Mouse (Mus musculus) heart, postnatal 0 days (tissue): Measurements from ENCODE around the gene Gabrr2. TPM values are rescaled to one million over a fixed set of nuclear protein-coding genes. Genes with fewer than 3 reads are reported as not detected.
A peak's percentile ranks its signal among the peaks of the same experiment; 100 is the strongest.
"Not testable (repeated sequence)": the region's sequence is repeated elsewhere in the genome, so short reads cannot be mapped to it uniquely, and the experiment has no call there.

ENCODE experiments used
- ATAC-seq: fragments of 200-750 bp; cut with Nextera tagmentation; 2 replicates; pipeline ENCODE4 v1.8.0; 2017; ENCODE audit warnings: low read depth, moderate number of reproducible peaks, moderate library complexity; ENCODE audit not compliant: insufficient read depth
- DNase-seq: peaks from one replicate; pipeline ENCODE4 v3.0.0-alpha.2; 2016; ENCODE audit warnings: low spot score
- H3K27ac ChIP-seq: fragments of 300-500 bp; sonication (generic); 2 replicates; pipeline ENCODE4 v1.5.1; 2014; ENCODE audit warnings: low read depth, mild to moderate bottlenecking
- H3K27me3 ChIP-seq: fragments of 300-500 bp; sonication (generic); 2 replicates; pipeline ENCODE4 v1.6.1; 2014; ENCODE audit warnings: low read length, mixed read lengths; ENCODE audit not compliant: control insufficient read depth, insufficient read depth
- H3K36me3 ChIP-seq: fragments of 300-500 bp; sonication (generic); replicated peaks from 2 replicates; pipeline ENCODE4 v1.6.1; 2014; ENCODE audit warnings: low read length, mixed read lengths; ENCODE audit not compliant: control insufficient read depth, insufficient read depth
- H3K4me1 ChIP-seq: fragments of 300-500 bp; sonication (generic); 2 replicates; pipeline ENCODE4 v1.6.1; 2014; ENCODE audit warnings: antibody characterized with exemption; ENCODE audit not compliant: control insufficient read depth, insufficient read depth
- H3K4me2 ChIP-seq: fragments of 300-500 bp; sonication (generic); 2 replicates; pipeline ENCODE4 v1.6.1; 2014; ENCODE audit warnings: low read depth, mild to moderate bottlenecking, low read length, moderate library complexity
- H3K4me3 ChIP-seq: fragments of 300-500 bp; sonication (generic); 2 replicates; pipeline ENCODE4 v1.5.1; 2014; ENCODE audit warnings: low read depth, low read length
- H3K9ac ChIP-seq: fragments of 300-500 bp; sonication (generic); replicated peaks from 2 replicates; pipeline ENCODE4 v1.6.1; 2014; ENCODE audit warnings: low read depth, low read length, mixed read lengths
- H3K9me3 ChIP-seq: fragments of 300-500 bp; sonication (generic); replicated peaks from 2 replicates; pipeline ENCODE4 v1.6.1; 2016; ENCODE audit warnings: low read length; ENCODE audit not compliant: control insufficient read depth
- CTCF ChIP-seq: IDR thresholded peaks from 2 replicates; pipeline ENCODE4 v1.5.1; 2016; ENCODE audit warnings: antibody characterized with exemption, control low read depth, low read depth
- EP300 ChIP-seq: IDR thresholded peaks from 2 replicates; pipeline ENCODE4 v1.6.1; 2016; ENCODE audit warnings: antibody characterized with exemption, low read depth
- WGBS: fragments of 180-500 bp; shearing (Covaris S2); extraction: QIAGEN DNeasy Blood & Tissue Kit; methylation state at CpG from one replicate; pipeline ENCODE4 v1.1.7; 2014; 5-methylcytosine and 5-hydroxymethylcytosine counted together
- polyA plus RNA-seq: library from polyadenylated mRNA; unstranded; fragments of >200 nt; fragmentation: Nextera tagmentation; extraction: Ambion mirVana; gene quantifications from 2 replicates; pipeline ENCODE4 v1.2.1, GENCODE M21; 2015
- total RNA-seq: library from RNA; depleted of rRNA; stranded (reverse); fragments of >200 nt; gene quantifications from 2 replicates; pipeline ENCODE4 v1.2.3, GENCODE M21; 2014; ENCODE audit warnings: low replicate concordance

Gene Gabrr2
- total and polyA plus RNA-seq, 2 experiments from 2014 or later, result not detected

DNA sequence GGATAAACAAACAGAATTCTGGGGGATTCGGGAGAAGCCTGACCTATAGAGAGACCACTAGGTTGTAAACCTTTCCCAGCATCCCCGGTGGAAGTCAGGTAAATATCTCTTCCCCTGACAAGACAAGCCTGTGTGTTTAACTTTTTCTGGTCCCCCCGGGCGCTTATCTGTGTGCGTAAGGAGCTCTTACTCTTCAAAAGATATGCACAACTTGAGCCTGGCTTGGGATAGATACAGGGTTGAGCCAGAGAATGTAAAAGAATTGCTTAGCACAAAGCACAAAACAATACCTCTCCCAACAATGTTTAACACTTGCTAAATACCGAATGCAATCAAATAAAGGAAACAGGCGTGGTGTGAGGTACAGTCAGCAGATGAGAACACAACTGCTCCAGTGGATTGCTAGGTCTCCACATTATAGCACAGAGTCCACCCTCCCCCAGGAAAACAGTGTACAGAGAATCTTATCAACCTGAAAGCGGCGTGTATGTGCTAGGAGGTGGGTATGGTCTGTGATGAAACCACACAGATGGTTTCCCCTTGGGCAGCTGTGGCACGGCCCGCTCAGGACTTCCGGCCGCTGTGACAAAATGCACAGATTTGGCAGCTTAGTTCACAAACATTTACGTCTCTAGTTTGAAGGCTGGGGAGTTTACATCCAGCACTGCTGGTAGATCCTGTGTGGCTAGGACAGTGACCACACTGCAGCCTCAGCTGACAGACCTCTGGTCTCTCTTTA lies 47.1 kb downstream of the Gabrr2 start:
- H3K36me3 ChIP-seq, result no peaks in the 10 kb centered on the region
- no peaks in the 10 kb centered on the region for H3K27me3 ChIP-seq
- H3K9ac ChIP-seq, result no peak overlapping the region
- no peak overlapping the region for H3K4me3 ChIP-seq
- 50% methylated on average over 14 of the region's 14 CpGs for WGBS
- no peaks in the 10 kb centered on the region for H3K4me1 ChIP-seq
- DNase-seq (no peak), ATAC-seq (no peak)
- no peaks in the 10 kb centered on the region for H3K9me3 ChIP-seq
- no peak overlapping the region for H3K4me2 ChIP-seq
- TF ChIP-seq CTCF (no peak), EP300 (no peak)
- H3K27ac ChIP-seq, result no peak overlapping the region

GRCm38 (mm10) chr4:33110845-33111244 lies 48.0 kb downstream of the Gabrr2 start:
- no peak overlapping the region for H3K9ac ChIP-seq
- DNase-seq (no peak), ATAC-seq (no peak)
- H3K36me3 ChIP-seq, result no peaks in the 10 kb centered on the region
- TF ChIP-seq CTCF (no peak), EP300 (no peak)
- H3K4me2 ChIP-seq, result no peak overlapping the region
- WGBS, result 79% methylated on average over 7 of the region's 7 CpGs
- no peaks in the 10 kb centered on the region for H3K4me1 ChIP-seq
- H3K9me3 ChIP-seq, result no peaks in the 10 kb centered on the region
- no peak overlapping the region for H3K27ac ChIP-seq
- no peak overlapping the region for H3K4me3 ChIP-seq
- H3K27me3 ChIP-seq, result no peaks in the 10 kb centered on the region

- TF ChIP-seq CTCF (no peak), EP300 (no peak)
- Histone ChIP-seq H3K9me3 (no peaks in the 10 kb centered on the region; the same call in 1 of the 2 replicates), H3K36me3 (no peaks in the 10 kb centered on the region), H3K4me1 (no peaks in the 10 kb centered on the region), H3K9ac (no peak overlapping the region), H3K27ac (no peak overlapping the region), H3K27me3 (no peaks in the 10 kb centered on the region), H3K4me3 (no peak overlapping the region), H3K4me2 (no peak overlapping the region)
- 70% methylated on average over 9 of the region's 9 CpGs for WGBS
- ATAC-seq (no peak), DNase-seq (no peak)
Observed at GRCm38 (mm10) chr4:33111358-33111757, 48.6 kb downstream of the Gabrr2 start.

DNA sequence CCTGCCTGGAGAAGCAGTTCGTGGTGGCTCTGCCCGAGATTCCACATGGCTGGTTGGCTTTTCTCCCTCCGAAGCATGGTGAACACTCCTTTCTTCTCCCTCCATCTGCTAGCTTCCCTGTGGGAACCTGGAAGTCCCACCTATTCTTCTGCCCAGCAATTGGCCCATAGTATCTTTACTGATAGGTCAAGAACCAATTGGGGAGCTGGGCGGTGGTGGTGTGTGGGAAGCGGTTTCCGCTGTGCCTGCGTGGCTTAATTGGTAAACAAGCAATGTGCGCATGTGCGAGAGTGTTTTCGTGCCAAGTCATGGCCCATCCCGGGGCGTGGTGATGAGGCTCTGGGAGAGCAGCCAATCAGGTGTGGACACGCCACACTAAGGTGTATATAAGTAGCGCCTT lies 50.1 kb downstream of the Gabrr2 start:
- H3K9ac ChIP-seq, H3K36me3 ChIP-seq, H3K4me3 ChIP-seq, H3K4me2 ChIP-seq, H3K27ac ChIP-seq, H3K9me3 ChIP-seq, DNase-seq, ATAC-seq, H3K4me1 ChIP-seq, H3K27me3 ChIP-seq: not testable (repeated sequence)
- 88% methylated on average over 8 of the region's 14 CpGs for WGBS

DNA sequence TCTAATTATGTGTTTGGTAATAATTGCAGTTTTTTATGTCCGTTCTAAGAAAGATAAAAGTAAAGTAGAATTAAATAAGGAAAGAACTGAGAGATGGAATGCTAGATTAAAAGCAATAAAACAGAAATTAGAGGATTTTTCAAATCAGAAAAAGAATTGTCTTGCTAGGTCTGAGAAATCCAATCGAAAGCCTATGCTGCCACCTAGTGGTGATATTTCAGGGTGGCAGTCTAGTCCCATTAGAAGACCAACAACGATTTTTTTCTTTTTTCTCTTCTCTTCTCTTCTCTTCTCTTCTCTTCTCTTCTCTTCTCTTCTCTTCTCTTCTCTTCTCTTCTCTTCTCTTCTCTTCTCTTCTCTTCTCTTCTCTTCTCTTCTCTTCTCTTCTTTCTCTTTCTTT lies 56.3 kb downstream of the Gabrr2 start:
- ATAC-seq, H3K9ac ChIP-seq: not testable (repeated sequence)
- WGBS, result under 1% methylated on average over 3 of the region's 3 CpGs

DNA sequence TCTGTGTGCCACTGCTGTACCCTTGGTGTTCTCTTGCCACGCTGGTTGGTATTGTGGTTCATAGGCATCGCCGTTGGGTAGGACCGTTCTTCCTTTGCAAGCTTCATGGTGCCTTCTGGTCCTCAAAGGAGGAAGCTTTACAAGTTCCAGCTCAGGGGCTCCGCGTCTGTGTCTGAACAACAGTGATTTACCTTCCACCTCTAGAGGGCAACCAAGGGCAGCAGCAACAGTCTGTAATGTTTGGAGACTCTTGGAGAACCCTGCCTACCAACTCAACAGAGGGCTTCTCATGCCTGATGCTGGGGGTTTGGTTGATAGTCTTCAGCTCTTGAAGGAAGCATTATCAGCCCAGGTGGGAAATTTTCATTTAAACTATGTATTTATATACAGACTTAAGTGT lies 61.7 kb downstream of the Gabrr2 start:
- no peaks in the 10 kb centered on the region for H3K9me3 ChIP-seq
- H3K27me3 ChIP-seq, result no peaks in the 10 kb centered on the region
- DNase-seq (peak; percentile 47), ATAC-seq (0 out of 2 replicates have a peak, but pooled peaks have one; percentile 36)
- H3K36me3 ChIP-seq, result no peaks in the 10 kb centered on the region
- H3K4me3 ChIP-seq, result no peak overlapping the region
- 65% methylated on average over 6 of the region's 6 CpGs for WGBS
- no peak overlapping the region for H3K4me2 ChIP-seq
- H3K27ac ChIP-seq, result no peak overlapping the region
- TF ChIP-seq CTCF (peak; percentile 76), EP300 (no peak)
- H3K4me1 ChIP-seq, result no peaks in the 10 kb centered on the region
- no peak overlapping the region for H3K9ac ChIP-seq

More for the DNA sequence above, 56.3 kb downstream of the Gabrr2 start:
- DNase-seq, result peak; percentile 45
- not testable (repeated sequence) for H3K9me3 ChIP-seq, H3K4me2 ChIP-seq, H3K27ac ChIP-seq, H3K36me3 ChIP-seq, H3K27me3 ChIP-seq, H3K4me1 ChIP-seq, H3K4me3 ChIP-seq
- peak; percentile 77 for TF ChIP-seq CTCF
